Mouse (Mus musculus) brain, embryonic 14.5 days (tissue): ENCODE results near the gene Dgki.

Experiments
- CTCF ChIP-seq: fragments of 200-500 bp; IDR thresholded peaks from 2 replicates; pipeline ENCODE4 v1.5.1; 2012; ENCODE audit warnings: inconsistent platforms, mild to moderate bottlenecking, moderate library complexity, borderline replicate concordance; ENCODE audit not compliant: insufficient read depth, insufficient read length; ENCODE audit errors: extremely low read depth
- POLR2A ChIP-seq: fragments of 200-500 bp; IDR thresholded peaks from 2 replicates; pipeline ENCODE4 v1.6.1; 2012; ENCODE audit warnings: mild to moderate bottlenecking, inconsistent platforms, borderline replicate concordance; ENCODE audit not compliant: poor library complexity, insufficient read depth, insufficient read length, severe bottlenecking; ENCODE audit errors: extremely low read depth

DNA sequence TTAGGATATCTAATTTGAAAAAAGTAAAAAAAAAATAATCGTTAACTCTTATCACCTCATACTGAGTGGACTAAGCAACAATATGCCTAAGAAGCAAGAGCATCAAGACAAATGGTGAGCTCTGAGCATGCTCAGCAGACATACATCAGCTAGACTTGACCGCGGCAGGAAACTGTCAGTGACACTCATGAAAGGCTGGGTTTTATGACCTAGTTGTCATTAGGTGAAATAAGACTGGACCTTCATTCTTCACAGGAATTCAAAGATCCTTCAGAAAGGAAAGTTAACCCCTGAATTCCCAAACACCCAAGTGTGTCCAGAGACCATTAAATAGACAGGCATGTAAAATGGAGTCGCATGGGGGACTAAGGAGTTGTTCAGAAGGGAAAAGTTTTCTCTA, 422.6 kb downstream of the Dgki start:
- TF ChIP-seq POLR2A (no peak), CTCF (no peak)
